In the genomic region with DNA sequence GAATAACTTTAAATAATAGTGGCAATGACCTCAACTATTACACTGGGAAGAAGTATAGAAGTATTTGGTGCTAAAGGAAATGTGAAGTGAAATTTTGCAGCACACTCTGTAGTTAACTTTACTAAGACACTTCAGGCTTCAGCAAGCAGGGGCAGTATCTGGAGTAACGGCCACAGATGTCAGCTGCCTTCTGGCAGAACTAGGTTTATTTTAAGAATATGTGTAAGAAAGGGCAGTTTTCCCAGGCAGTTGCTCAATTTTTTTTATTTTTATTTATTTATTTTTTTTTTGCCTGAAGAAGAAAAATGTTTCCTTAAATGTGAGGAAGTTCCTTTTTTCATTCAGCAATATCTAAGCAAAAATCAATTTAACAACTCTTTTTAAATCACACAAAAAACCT, we compare ENCODE assay signal across 15 mouse cellular contexts.
DNase-seq lines count a peak whose midpoint lies in the region; ATAC-seq and TF ChIP-seq lines count a peak whose summit lies in the region.
"Had no signal": no experiment of that assay in that cellular context is flagged by ENCODE, and none has a peak within 500 bp of the region (broad histone marks: within the 10 kb centered on the region; RNA-seq: fewer than 3 reads in every experiment).

No protein-coding gene starts in this region.

- H3K4me2 ChIP-seq in lung, embryonic 16.5 days (ENCODE audit: low read depth, low read length): no peak overlapping the region
- H3K4me2 ChIP-seq in stomach, postnatal 0 days (replicated peaks; ENCODE audit: low read depth): no peak overlapping the region
- H3K4me2 ChIP-seq: hindbrain, embryonic 13.5 days; liver, embryonic 15.5 days; midbrain, embryonic 15.5 days; neural tube, embryonic 12.5 days had no signal

- TF ChIP-seq CTCF in lung, adult 2 months (IDR thresholded peaks at IDR 0.05; ENCODE audit: insufficient read depth, low read length): no peak
- TF ChIP-seq CTCF in stomach, postnatal 0 days (IDR thresholded peaks at IDR 0.05; ENCODE audit: low read depth): 0 out of 2 replicates have a peak, but pooled peaks have one; percentile 7

- H3K27ac ChIP-seq in lung, embryonic 16.5 days (ENCODE audit: low read length): no peak overlapping the region
- no peak overlapping the region for H3K27ac ChIP-seq in stomach, postnatal 0 days (replicated peaks)
- H3K27ac ChIP-seq: hindbrain, embryonic 13.5 days; liver, embryonic 15.5 days; midbrain, embryonic 15.5 days; neural tube, embryonic 12.5 days had no signal

- no peaks in the 10 kb centered on the region for H3K9me3 ChIP-seq in lung, embryonic 16.5 days (ENCODE audit: control insufficient read depth, low read length)
- H3K9me3 ChIP-seq in stomach, postnatal 0 days (ENCODE audit: control insufficient read depth, low read length): no peaks in the 10 kb centered on the region
- H3K9me3 ChIP-seq: hindbrain, embryonic 13.5 days; liver, embryonic 15.5 days; midbrain, embryonic 15.5 days; neural tube, embryonic 12.5 days had no signal

- no peak for TF ChIP-seq POLR2A in lung, adult 2 months (IDR thresholded peaks at IDR 0.05; ENCODE audit: borderline replicate concordance, extremely low read depth, low read depth, low read length)

- no peaks in the 10 kb centered on the region for H3K27me3 ChIP-seq in lung, embryonic 16.5 days (ENCODE audit: control insufficient read depth, insufficient read depth, low read depth, low read length)
- H3K27me3 ChIP-seq in stomach, postnatal 0 days (ENCODE audit: control insufficient read depth, insufficient read depth, low read length): no peaks in the 10 kb centered on the region
- H3K27me3 ChIP-seq: hindbrain, embryonic 13.5 days; liver, embryonic 15.5 days; midbrain, embryonic 15.5 days; neural tube, embryonic 12.5 days had no signal

- H3K4me3 ChIP-seq in lung, embryonic 16.5 days (ENCODE audit: low read length): no peak overlapping the region
- H3K4me3 ChIP-seq in lung, adult 2 months (replicated peaks; ENCODE audit: extremely low read depth, low read depth, low read length): no peak overlapping the region
- no peak overlapping the region for H3K4me3 ChIP-seq in stomach, postnatal 0 days (ENCODE audit: low read depth, low read length)
- H3K4me3 ChIP-seq: hindbrain, embryonic 13.5 days; liver, embryonic 15.5 days; midbrain, embryonic 15.5 days; neural tube, embryonic 12.5 days had no signal

- no peak for TF ChIP-seq EP300 in stomach, postnatal 0 days (optimal IDR thresholded peaks at IDR 0.05)

- H3K4me1 ChIP-seq in lung, embryonic 16.5 days (replicated peaks; ENCODE audit: control insufficient read depth, insufficient read depth, low read length): peaks cover 16% of the 10 kb centered on the region
- peaks cover 6% of the 10 kb centered on the region; the same call in 1 of the 2 replicates for H3K4me1 ChIP-seq in lung, adult 2 months (ENCODE audit: control insufficient read depth, insufficient read depth, low read length)
- H3K4me1 ChIP-seq in stomach, postnatal 0 days (replicated peaks; ENCODE audit: control insufficient read depth, insufficient read depth): no peaks in the 10 kb centered on the region
- H3K4me1 ChIP-seq: hindbrain, embryonic 13.5 days; liver, embryonic 15.5 days; neural tube, embryonic 12.5 days had no signal

- ATAC-seq in lung, embryonic 16.5 days (ENCODE audit: low read depth): peak; percentile 91
- ATAC-seq in stomach, postnatal 0 days (ENCODE audit: low FRiP score, low TSS enrichment): no peak
- ATAC-seq: midbrain, embryonic 15.5 days had no signal

- no peak overlapping the region for H3K9ac ChIP-seq in lung, embryonic 16.5 days (ENCODE audit: low read length)
- H3K9ac ChIP-seq in stomach, postnatal 0 days (ENCODE audit: low read length): no peak overlapping the region
- H3K9ac ChIP-seq: hindbrain, embryonic 13.5 days; liver, embryonic 15.5 days; midbrain, embryonic 15.5 days; neural tube, embryonic 12.5 days had no signal

- peak; percentile 26 to 29 for DNase-seq in heart, adult 9 months (ENCODE audit: low spot score in 2 of 2)
- no peak for DNase-seq in heart, postnatal 4 days
- no peak for DNase-seq in lung, adult 2 months
- DNase-seq in fibroblast of lung, adult 2 months (ENCODE audit: low read depth): peak; percentile 23
- DNase-seq in stomach, postnatal 0 days (ENCODE audit: low spot score): no peak
- no peak for DNase-seq in adrenal gland, adult 2 months
- DNase-seq: kidney, adult 18-20 months; layer of hippocampus, adult 9-11 months; retina, postnatal 1 day; thymus, postnatal 14 days had no signal

- WGBS in lung, embryonic 16.5 days: 26% methylated on average over 1 of the region's 1 CpGs
- WGBS in lung, adult 2 months: 47% methylated on average over 1 of the region's 1 CpGs
- 14% methylated on average over 1 of the region's 1 CpGs for WGBS in stomach, postnatal 0 days

- no peaks in the 10 kb centered on the region for H3K36me3 ChIP-seq in lung, embryonic 16.5 days (ENCODE audit: control insufficient read depth, insufficient read depth, low read length)
- H3K36me3 ChIP-seq in stomach, postnatal 0 days (ENCODE audit: control insufficient read depth, insufficient read depth, low read length): no peaks in the 10 kb centered on the region
- H3K36me3 ChIP-seq: hindbrain, embryonic 13.5 days; liver, embryonic 15.5 days; midbrain, embryonic 15.5 days; neural tube, embryonic 12.5 days had no signal

Comparison
In these comparisons a context has a peak if more than half of its experiments do, and no peak if none do; other contexts are left out.
1. DNase-seq: peak in heart, adult 9 months (2 of 2) and fibroblast of lung, adult 2 months (single experiment); none in heart, postnatal 4 days (single experiment), lung, adult 2 months (single experiment), stomach, postnatal 0 days (single experiment) and adrenal gland, adult 2 months (single experiment).